Mouse (Mus musculus): ENCODE results near the gene Elp5. TPM values are rescaled to one million over a fixed set of nuclear protein-coding genes. Genes with fewer than 3 reads are reported as not detected.

Elp5 gene
- total and polyA plus RNA-seq, 3 experiments = 95.9 to 177 (median 119) TPM

DNA sequence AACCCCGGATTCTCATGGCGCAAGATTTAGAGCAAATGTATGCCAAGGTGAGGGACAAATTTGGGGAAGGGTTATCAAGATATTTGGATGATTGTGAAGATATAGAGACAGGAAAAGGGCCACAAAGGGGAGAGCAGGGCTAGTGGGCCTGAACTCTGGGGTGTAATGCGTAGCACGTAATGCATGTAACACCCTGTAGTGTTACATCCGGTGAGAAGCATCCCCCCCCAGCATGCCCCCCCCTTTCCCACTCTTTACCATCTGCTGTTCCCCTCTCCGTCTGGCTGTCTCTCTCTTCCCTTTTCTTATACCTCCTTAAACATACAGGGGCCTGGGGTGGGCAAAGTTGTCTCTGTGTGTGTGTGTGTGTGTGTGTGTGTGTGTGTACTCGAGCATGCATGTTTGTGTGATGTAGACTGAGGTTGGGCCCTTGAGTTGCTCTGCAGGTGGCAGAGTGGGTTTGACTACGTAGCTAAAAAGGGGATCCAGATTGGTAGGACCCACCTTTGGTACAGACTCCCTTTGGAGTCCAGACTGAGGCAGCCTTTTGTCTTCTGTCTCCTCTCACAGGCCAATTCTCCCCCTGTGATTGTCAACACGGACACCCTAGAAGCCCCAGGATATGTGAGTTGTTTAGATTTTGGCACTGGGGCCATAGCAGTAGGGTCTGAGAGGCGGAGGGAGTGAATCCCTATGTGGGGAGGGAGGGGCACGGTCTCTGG is 47.7 kb upstream of the Elp5 start:
- H3K4me3 ChIP-seq (replicated peaks in 1 of 3; ENCODE audit: low read depth in 2 of 3, low read length in 2 of 3, poor library complexity in 1 of 3) = peak overlapping the region; percentile 41 to 69 (median 56)
- peak overlapping the region; percentile 53 for H3K4me2 ChIP-seq (ENCODE audit: insufficient read depth, low read depth, poor library complexity, severe bottlenecking)
- H3K27me3 ChIP-seq (replicated peaks) = peaks cover 3% of the 10 kb centered on the region
- DNase-seq (ENCODE audit: extremely low read depth) = no peak
- H3K9ac ChIP-seq (ENCODE audit: insufficient read depth, low read depth) = peak overlapping the region; percentile 21; the same call in 1 of the 2 replicates
- in situ Hi-C loops (cut with MboI; ENCODE audit: low pct_ligation_motif_present, low pct_unique_long_range_greater_than_20kb, low sequenced_read_pairs) = no loop called here
- peaks cover 19 to 34% of the 10 kb centered on the region in 2 experiments for H3K4me1 ChIP-seq (ENCODE audit: control insufficient read depth in 1 of 2, insufficient read depth in 2 of 2)
- peak overlapping the region; percentile 31; the same call in 1 of the 2 replicates for H3K27ac ChIP-seq (ENCODE audit: insufficient read depth, low read depth)
- TF ChIP-seq TBP (conservative IDR thresholded peaks at IDR 0.05; ENCODE audit: low read depth, low read length) = peak; percentile 55; the same call in 1 of the 2 replicates
- TF ChIP-seq CHD2 (IDR thresholded peaks at IDR 0.05; ENCODE audit: low read length) = peak; percentile 37; the same call in 1 of the 2 replicates
- TF ChIP-seq GABPA (IDR thresholded peaks at IDR 0.05; ENCODE audit: insufficient replicate concordance, low read depth, low read length) = no peak
- TF ChIP-seq ZC3H11A (IDR thresholded peaks at IDR 0.05; ENCODE audit: low read depth, low read length) = no peak
- no peak for TF ChIP-seq CTCF (conservative IDR thresholded peaks at IDR 0.05 in 1 of 2, IDR thresholded peaks at IDR 0.05 in 1 of 2; ENCODE audit: low read depth in 2 of 2, low read length in 2 of 2)
- TF ChIP-seq EP300 (IDR thresholded peaks at IDR 0.05; ENCODE audit: low read length) = peak; percentile 64
- no peak for TF ChIP-seq SMC3 (IDR thresholded peaks at IDR 0.05; ENCODE audit: low read depth, low read length)
- peak; percentile 66; the same call in 1 of the 2 replicates for TF ChIP-seq MYC (IDR thresholded peaks at IDR 0.05; ENCODE audit: low read depth, low read length)
- TF ChIP-seq MEF2A (IDR thresholded peaks at IDR 0.05; ENCODE audit: borderline replicate concordance, low read depth, low read length) = peak; percentile 60
- TF ChIP-seq JUND (conservative IDR thresholded peaks at IDR 0.05; ENCODE audit: low read depth, low read length) = no peak
- peak; percentile 59; the same call in 1 of the 2 replicates for TF ChIP-seq MAX (IDR thresholded peaks at IDR 0.05; ENCODE audit: low read length)
- no peak for TF ChIP-seq UBTF (IDR thresholded peaks at IDR 0.05; ENCODE audit: low read depth, low read length)
- no peak; the same call in 1 of the 2 replicates for TF ChIP-seq ELF1 (IDR thresholded peaks at IDR 0.05; ENCODE audit: low read depth, low read length)
- TF ChIP-seq ZMIZ1 (IDR thresholded peaks at IDR 0.05; ENCODE audit: low read depth, low read length) = no peak
- TF ChIP-seq POLR2AphosphoS2 (IDR thresholded peaks at IDR 0.05; ENCODE audit: low read depth, low read length) = no peak
- no peak for TF ChIP-seq E2F4 (IDR thresholded peaks at IDR 0.05; ENCODE audit: insufficient replicate concordance, low read depth, low read length)
- no peak for TF ChIP-seq NRF1 (IDR thresholded peaks at IDR 0.05; ENCODE audit: low read depth, low read length)
- peak; percentile 84 for TF ChIP-seq IRF4 (IDR thresholded peaks at IDR 0.05; ENCODE audit: low read depth, low read length)
- no peak for TF ChIP-seq ZNF384 (IDR thresholded peaks at IDR 0.05; ENCODE audit: low read depth, low read length)
- TF ChIP-seq POLR2A (IDR thresholded peaks at IDR 0.05; ENCODE audit: low read depth, low read length) = peak; percentile 58
- TF ChIP-seq PAX5 (IDR thresholded peaks at IDR 0.05; ENCODE audit: low read length) = no peak
- TF ChIP-seq NELFE (IDR thresholded peaks at IDR 0.05; ENCODE audit: low read depth, low read length) = peak; percentile 62; the same call in 1 of the 2 replicates
- TF ChIP-seq MXI1 (IDR thresholded peaks at IDR 0.05; ENCODE audit: low read depth, low read length) = no peak
- TF ChIP-seq TCF12 (IDR thresholded peaks at IDR 0.05; ENCODE audit: low read depth, low read length) = peak; percentile 84
- TF ChIP-seq USF2 (conservative IDR thresholded peaks at IDR 0.05; ENCODE audit: low read depth, low read length) = no peak
- TF ChIP-seq CHD1 (IDR thresholded peaks at IDR 0.05; ENCODE audit: low read depth, low read length) = no peak
- 0 out of 2 replicates have a peak, but pooled peaks have one; percentile 41 for TF ChIP-seq RCOR1 (conservative IDR thresholded peaks at IDR 0.05; ENCODE audit: low read depth, low read length)
- peak; percentile 59; the same call in 1 of the 2 replicates for TF ChIP-seq ETS1 (conservative IDR thresholded peaks at IDR 0.05; ENCODE audit: low read depth, low read length)
- no peak for TF ChIP-seq BHLHE40 (IDR thresholded peaks at IDR 0.05; ENCODE audit: low read depth, low read length)
- no peak for TF ChIP-seq ZKSCAN1 (IDR thresholded peaks at IDR 0.05; ENCODE audit: borderline replicate concordance, low read depth, low read length)
- TF ChIP-seq USF1 (IDR thresholded peaks at IDR 0.05; ENCODE audit: low read depth, low read length) = no peak
- no peak for TF ChIP-seq MAFK (IDR thresholded peaks at IDR 0.05; ENCODE audit: insufficient replicate concordance, low read length)
- TF ChIP-seq RAD21 (IDR thresholded peaks at IDR 0.05; ENCODE audit: low read depth, low read length) = no peak
- peak; percentile 71; the same call in 1 of the 2 replicates for TF ChIP-seq SIN3A (IDR thresholded peaks at IDR 0.05; ENCODE audit: low read length)
- no peak for TF ChIP-seq KAT2A (IDR thresholded peaks at IDR 0.05; ENCODE audit: insufficient replicate concordance, low read length)
- TF ChIP-seq JUN (IDR thresholded peaks at IDR 0.05; ENCODE audit: insufficient read depth, low read depth, low read length) = no peak
- peak; percentile 94 for TF ChIP-seq MAZ (IDR thresholded peaks at IDR 0.05; ENCODE audit: low read depth, low read length)
- 0 out of 2 replicates have a peak, but pooled peaks have one; percentile 45 for TF ChIP-seq HCFC1 (IDR thresholded peaks at IDR 0.05; ENCODE audit: low read depth, low read length)
- H3K9me3 ChIP-seq (replicated peaks; ENCODE audit: low read length) = no peaks in the 10 kb centered on the region
- peaks cover 11 to 24% of the 10 kb centered on the region in 2 experiments for H3K36me3 ChIP-seq (replicated peaks in 1 of 2; ENCODE audit: control insufficient read depth in 1 of 2, insufficient read depth in 1 of 2, low read length in 1 of 2)
- H3K79me2 ChIP-seq (replicated peaks; ENCODE audit: control insufficient read depth, extremely low read depth, insufficient read depth, poor library complexity, severe bottlenecking) = no peaks in the 10 kb centered on the region
- dilution Hi-C loops (cut with MboI; ENCODE audit: extremely low pct_ligation_motif_present, extremely low pct_unique_long_range_greater_than_20kb, low sequenced_read_pairs) = no loop called here
